Mouse (Mus musculus) hindbrain, embryonic 13.5 days (tissue): ENCODE results near the gene Iqgap3. TPM values are rescaled to one million over a fixed set of nuclear protein-coding genes. Genes with fewer than 3 reads are reported as not detected.

ENCODE experiments used
- ATAC-seq: fragments of 200-750 bp; cut with Nextera tagmentation; 2 replicates; pipeline ENCODE4 v1.8.0; 2017; ENCODE audit warnings: moderate TSS enrichment; ENCODE audit not compliant: low FRiP score
- H3K27ac ChIP-seq: fragments of 300-500 bp; sonication (generic); 2 replicates; pipeline ENCODE4 v1.5.1; 2015; ENCODE audit warnings: inconsistent platforms, mild to moderate bottlenecking, moderate library complexity
- H3K27me3 ChIP-seq: fragments of 300-500 bp; sonication (generic); 2 replicates; pipeline ENCODE4 v1.6.1; 2015; ENCODE audit warnings: mild to moderate bottlenecking, inconsistent platforms
- H3K36me3 ChIP-seq: fragments of 300-500 bp; sonication (generic); 2 replicates; pipeline ENCODE4 v1.6.1; 2015; ENCODE audit warnings: mild to moderate bottlenecking, inconsistent platforms
- H3K4me1 ChIP-seq: fragments of 300-500 bp; sonication (generic); replicated peaks from 2 replicates; pipeline ENCODE4 v1.6.1; 2015; ENCODE audit warnings: inconsistent platforms
- H3K4me2 ChIP-seq: fragments of 300-500 bp; sonication (generic); 2 replicates; pipeline ENCODE4 v1.6.1; 2015; ENCODE audit warnings: inconsistent platforms, mild to moderate bottlenecking, moderate library complexity
- H3K4me3 ChIP-seq: fragments of 300-500 bp; sonication (generic); 2 replicates; pipeline ENCODE4 v1.5.1; 2015; ENCODE audit warnings: mild to moderate bottlenecking, inconsistent platforms
- H3K9ac ChIP-seq: fragments of 300-500 bp; sonication (generic); 2 replicates; pipeline ENCODE4 v1.6.1; 2015; ENCODE audit warnings: mild to moderate bottlenecking, inconsistent platforms
- H3K9me3 ChIP-seq: fragments of 300-500 bp; sonication (generic); 2 replicates; pipeline ENCODE4 v1.6.1; 2016; ENCODE audit warnings: inconsistent platforms
- WGBS: fragments of 180-500 bp; shearing (Covaris S2); methylation state at CpG from one replicate; pipeline ENCODE4 v1.1.7; 2015; 5-methylcytosine and 5-hydroxymethylcytosine counted together
- polyA plus RNA-seq: library from polyadenylated mRNA; unstranded; fragments of >200 nt; fragmentation: Nextera tagmentation; extraction: Ambion mirVana; gene quantifications from 2 replicates; pipeline ENCODE4 v1.2.1, GENCODE M21; 2015

Iqgap3 gene
- polyA plus RNA-seq, 1 experiment from 2014 or later: 3.2 TPM

DNA sequence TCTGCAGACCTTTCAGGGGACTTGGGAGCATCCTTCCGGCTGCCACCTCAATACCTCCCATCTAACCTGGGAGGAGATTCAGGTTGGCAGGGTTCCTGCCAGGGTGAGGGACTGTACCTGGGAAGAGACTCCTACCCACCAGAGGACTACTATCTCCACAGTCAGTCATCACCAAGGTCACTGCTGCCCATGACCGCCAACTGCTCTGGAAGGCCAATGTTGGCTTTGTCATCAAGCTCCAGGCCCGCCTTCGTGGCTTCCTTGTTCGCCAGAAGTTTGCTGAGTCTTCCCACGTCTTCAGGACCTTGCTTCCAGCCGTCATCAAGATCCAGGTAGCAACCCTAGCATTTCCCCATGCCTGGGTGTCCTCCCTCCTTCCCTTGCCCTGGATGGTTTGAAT lies 20.0 kb downstream of the Iqgap3 start:
- ATAC-seq: no peak
- no peaks in the 10 kb centered on the region for H3K9me3 ChIP-seq
- no peak overlapping the region for H3K9ac ChIP-seq
- no peak overlapping the region for H3K4me3 ChIP-seq
- peaks cover 18% of the 10 kb centered on the region for H3K36me3 ChIP-seq
- no peak overlapping the region for H3K4me2 ChIP-seq
- H3K27me3 ChIP-seq: no peaks in the 10 kb centered on the region
- no peaks in the 10 kb centered on the region for H3K4me1 ChIP-seq
- no peak overlapping the region for H3K27ac ChIP-seq
- 96% methylated on average over 7 of the region's 7 CpGs for WGBS

DNA sequence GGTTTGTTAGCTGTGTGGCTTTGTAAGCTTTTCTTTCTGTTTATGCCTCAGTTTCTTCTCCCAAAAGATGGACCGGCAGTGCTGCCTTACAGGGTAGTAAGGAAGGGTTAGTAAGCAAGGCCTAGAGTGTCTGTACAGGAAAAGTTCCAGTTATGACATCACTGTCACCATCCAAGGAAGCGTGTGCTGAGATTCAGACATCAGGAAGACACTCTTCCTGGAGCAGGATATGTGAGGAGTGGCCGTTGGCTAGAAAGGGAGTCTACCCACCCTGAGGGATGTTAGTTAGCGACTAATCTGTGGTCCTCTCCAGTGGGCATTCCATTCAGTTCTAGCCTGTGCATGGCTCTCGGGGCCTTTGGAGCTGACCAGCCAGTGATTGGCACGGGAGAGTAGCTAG lies 20.4 kb downstream of the Iqgap3 start:
- WGBS: 88% methylated on average over 6 of the region's 6 CpGs
- Histone ChIP-seq H3K4me1 (no peaks in the 10 kb centered on the region), H3K4me2 (no peak overlapping the region), H3K27ac (no peak overlapping the region), H3K9me3 (no peaks in the 10 kb centered on the region), H3K36me3 (peaks cover 18% of the 10 kb centered on the region), H3K4me3 (no peak overlapping the region), H3K27me3 (no peaks in the 10 kb centered on the region), H3K9ac (peak overlapping the region; percentile 24; the same call in 1 of the 2 replicates)
- no peak for ATAC-seq

DNA sequence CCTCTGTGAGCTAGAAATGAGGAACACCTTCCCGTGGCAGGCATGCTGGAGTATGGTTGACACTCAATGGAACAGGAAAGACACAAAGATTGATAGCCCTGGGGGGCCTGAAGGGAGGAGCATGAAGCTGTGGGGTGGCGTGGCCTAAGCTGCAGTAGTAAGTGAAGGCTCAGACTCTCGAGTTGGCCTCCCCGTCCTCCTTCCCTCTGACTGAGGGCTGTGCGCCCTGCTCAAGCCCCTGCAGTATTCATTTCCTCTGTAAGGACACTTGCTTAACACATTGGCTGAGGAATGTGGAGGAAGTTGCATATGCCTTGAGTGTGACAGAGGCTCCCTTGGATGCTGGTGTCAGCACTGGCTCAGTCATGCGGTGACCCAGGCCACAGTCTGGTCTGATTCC lies 20.8 kb downstream of the Iqgap3 start:
- H3K9ac ChIP-seq: peak overlapping the region; percentile 24; the same call in 1 of the 2 replicates
- H3K4me1 ChIP-seq: no peaks in the 10 kb centered on the region
- no peak overlapping the region for H3K27ac ChIP-seq
- ATAC-seq: no peak
- no peak overlapping the region for H3K4me2 ChIP-seq
- H3K4me3 ChIP-seq: no peak overlapping the region
- no peaks in the 10 kb centered on the region for H3K9me3 ChIP-seq
- peaks cover 18% of the 10 kb centered on the region for H3K36me3 ChIP-seq
- H3K27me3 ChIP-seq: no peaks in the 10 kb centered on the region
- 88% methylated on average over 6 of the region's 6 CpGs for WGBS

DNA sequence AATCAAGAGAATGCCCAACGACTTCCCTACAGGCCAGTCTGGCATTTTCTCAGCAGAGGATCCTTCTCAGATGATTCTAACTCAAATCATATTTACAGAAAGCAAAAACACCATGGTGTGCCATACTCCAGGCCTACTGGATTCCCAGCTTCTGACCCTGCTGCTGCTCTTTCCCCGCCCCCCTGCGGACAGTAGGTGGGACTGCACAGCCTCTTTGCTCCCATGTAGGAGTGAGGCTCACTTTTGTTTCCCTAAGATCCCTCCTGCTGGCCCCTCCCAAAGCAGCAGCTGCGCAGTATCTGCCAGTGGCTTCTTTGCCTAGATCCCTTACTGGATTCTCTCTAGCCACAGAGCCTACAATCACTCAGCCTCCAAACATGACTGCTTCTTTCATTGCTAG lies 24.4 kb downstream of the Iqgap3 start:
- H3K36me3 ChIP-seq: peaks cover 19% of the 10 kb centered on the region
- WGBS: 81% methylated on average over 4 of the region's 4 CpGs
- no peak overlapping the region for H3K4me3 ChIP-seq

DNA sequence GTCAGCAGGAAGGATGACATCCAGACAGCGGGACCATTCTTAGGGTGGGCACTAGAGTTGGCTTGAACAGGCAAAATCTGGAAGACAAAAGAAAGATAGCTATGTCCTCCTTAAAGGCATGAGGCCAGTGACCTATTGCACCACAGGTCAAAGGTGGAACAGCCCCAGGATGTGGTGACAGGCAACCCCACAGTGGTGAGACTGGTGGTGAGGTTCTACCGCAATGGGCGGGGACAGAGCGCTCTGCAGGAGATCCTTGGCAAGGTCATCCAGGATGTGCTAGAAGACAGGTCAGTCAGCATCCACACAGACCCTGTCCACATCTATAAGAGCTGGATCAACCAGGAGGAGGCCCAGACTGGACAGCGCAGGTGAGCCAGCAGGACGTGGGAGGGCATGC lies 27.4 kb downstream of the Iqgap3 start:
- ATAC-seq: no peak
- H3K9ac ChIP-seq: no peak overlapping the region
- no peaks in the 10 kb centered on the region for H3K9me3 ChIP-seq
- H3K4me2 ChIP-seq: no peak overlapping the region
- no peak overlapping the region for H3K4me3 ChIP-seq
- whole genome bisulfite sequencing: 94% methylated on average over 6 of the region's 6 CpGs
- H3K36me3 ChIP-seq: peaks cover 25% of the 10 kb centered on the region
- H3K4me1 ChIP-seq: no peaks in the 10 kb centered on the region
- H3K27ac ChIP-seq: no peak overlapping the region
- H3K27me3 ChIP-seq: no peaks in the 10 kb centered on the region

More for the DNA sequence above, 24.4 kb downstream of the Iqgap3 start:
- no peak for ATAC-seq
- Histone ChIP-seq H3K27me3 (no peaks in the 10 kb centered on the region), H3K9ac (no peak overlapping the region), H3K9me3 (no peaks in the 10 kb centered on the region), H3K4me2 (no peak overlapping the region), H3K27ac (no peak overlapping the region), H3K4me1 (no peaks in the 10 kb centered on the region)

DNA sequence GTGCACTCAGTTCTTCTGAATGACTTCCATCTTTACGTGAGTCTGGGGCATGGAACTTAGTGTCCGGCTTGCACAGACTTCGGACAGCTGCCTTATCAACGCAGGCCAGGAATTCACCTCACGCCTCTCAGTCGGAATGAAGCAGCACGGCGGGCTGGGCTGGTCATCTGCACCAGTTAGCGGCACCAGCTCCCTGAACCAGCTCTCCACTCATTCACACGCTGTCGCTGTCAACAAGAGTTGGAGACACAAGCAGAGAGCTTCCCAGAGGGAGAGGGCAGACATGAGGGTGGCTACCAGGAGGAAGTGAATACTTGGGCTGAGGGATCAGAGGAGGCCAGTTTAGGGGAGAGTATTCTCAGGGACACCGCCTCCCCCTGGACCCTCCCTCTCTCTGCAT lies 32.6 kb downstream of the Iqgap3 start:
- H3K27me3 ChIP-seq: no peaks in the 10 kb centered on the region
- no peak overlapping the region for H3K27ac ChIP-seq
- 98% methylated on average over 12 of the region's 12 CpGs for WGBS
- no peak overlapping the region for H3K9ac ChIP-seq
- H3K36me3 ChIP-seq: peaks cover 26% of the 10 kb centered on the region
- ATAC-seq: no peak
- H3K4me2 ChIP-seq: no peak overlapping the region
- H3K4me3 ChIP-seq: no peak overlapping the region
- no peaks in the 10 kb centered on the region for H3K4me1 ChIP-seq
- H3K9me3 ChIP-seq: no peaks in the 10 kb centered on the region

DNA sequence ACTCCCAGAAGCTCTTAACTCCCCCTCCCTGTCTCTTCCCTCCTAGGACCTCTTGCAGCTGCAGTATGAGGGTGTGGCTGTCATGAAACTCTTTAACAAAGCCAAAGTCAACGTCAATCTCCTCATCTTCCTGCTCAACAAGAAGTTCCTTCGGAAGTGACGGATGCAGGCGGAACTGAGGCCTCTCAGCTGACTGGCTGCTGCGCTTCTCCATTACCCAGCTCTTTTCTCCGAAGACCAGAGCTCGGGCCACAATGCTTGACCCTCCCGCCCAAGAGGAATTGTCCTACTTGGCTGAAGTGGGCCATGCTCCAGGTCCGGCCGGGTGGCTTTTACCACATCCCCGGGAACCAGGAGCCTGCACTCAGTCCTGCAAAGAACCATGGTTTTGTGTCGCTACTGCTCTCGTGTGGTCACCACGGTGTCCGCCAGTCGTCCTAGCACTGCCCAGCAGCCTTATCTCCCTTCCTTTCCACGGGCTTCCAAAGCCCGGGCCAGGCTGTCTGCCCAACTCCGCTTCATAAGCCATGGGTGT lies 38.4 kb downstream of the Iqgap3 start:
- H3K27me3 ChIP-seq: no peaks in the 10 kb centered on the region
- H3K9ac ChIP-seq: no peak overlapping the region
- no peaks in the 10 kb centered on the region for H3K9me3 ChIP-seq
- no peak overlapping the region for H3K4me2 ChIP-seq
- H3K4me3 ChIP-seq: no peak overlapping the region
- 92% methylated on average over 19 of the region's 19 CpGs for WGBS
- no peaks in the 10 kb centered on the region for H3K4me1 ChIP-seq
- no peak for ATAC-seq
- no peak overlapping the region for H3K27ac ChIP-seq
- peaks cover 3% of the 10 kb centered on the region; the same call in 1 of the 2 replicates for H3K36me3 ChIP-seq

DNA sequence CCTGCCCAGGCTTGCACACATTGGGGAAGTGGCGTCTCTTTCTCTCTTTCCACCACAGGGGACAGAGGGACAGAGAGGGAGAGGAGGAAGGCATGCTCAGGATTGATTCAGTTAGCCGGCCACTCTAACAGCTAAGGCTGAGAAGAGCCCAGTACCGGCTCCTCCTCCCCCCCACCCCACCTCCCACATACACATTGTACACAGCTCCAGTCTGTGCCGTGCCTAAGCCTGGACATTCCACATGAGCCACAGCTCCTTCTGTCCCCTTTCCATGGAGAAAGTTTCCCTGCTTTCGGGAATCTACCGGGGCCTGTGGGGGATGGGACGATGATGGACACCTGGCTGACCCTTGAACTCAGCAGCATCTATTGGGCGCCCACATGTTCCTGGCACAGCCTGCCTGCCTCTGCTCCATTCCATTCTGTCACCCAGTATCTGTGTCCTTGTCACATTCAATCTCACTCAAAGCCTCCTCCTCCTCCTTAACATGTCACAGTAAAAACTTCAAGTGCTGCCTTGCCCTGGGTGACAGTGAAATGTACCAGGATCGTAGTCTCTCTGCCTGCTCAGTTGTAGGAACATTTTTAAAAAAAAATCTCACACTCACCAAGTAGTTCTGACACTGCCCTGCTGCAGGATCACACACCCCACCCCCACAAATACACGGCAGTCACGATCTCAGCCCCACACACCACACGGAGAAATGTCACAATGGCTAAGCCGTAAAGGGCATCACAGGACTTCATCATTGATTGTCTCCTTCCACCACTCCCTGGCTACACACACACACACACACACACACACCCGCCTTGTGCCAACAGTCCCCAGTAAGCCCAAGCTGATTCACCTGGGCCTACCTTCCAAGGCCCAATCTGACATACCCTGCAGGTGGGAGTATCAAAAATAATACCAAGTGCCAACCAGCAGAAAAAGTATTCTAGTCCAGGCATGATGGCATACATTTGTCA lies 39.7 kb downstream of the Iqgap3 start:
- 79% methylated on average over 14 of the region's 14 CpGs for WGBS
- Histone ChIP-seq H3K9me3 (no peaks in the 10 kb centered on the region), H3K27me3 (no peaks in the 10 kb centered on the region), H3K27ac (no peak overlapping the region), H3K4me1 (no peaks in the 10 kb centered on the region), H3K9ac (no peak overlapping the region), H3K4me2 (no peak overlapping the region), H3K4me3 (no peak overlapping the region), H3K36me3 (0 out of 2 replicates have a peak, but pooled peaks cover under 1% of the 10 kb centered on the region)
- ATAC-seq: no peak

DNA sequence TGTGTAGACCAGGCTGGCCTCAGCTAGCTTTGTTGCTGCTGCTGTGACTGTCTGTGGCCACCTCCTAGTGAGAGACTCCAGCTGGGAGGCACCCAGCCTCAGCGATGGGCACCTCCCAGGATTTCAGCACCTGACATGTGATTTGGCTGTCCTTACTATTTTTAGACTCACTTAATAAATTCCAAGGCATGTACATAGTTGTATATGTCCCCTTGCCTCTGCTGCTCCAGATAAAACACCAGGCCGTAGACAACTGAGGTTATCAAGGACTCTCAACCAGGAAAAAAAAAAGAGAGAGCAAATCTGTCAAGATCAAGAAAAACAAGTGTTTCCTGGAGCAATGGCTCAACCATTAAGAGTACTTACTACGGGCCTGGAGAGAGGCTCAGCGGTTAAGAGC lies 43.4 kb downstream of the Iqgap3 start:
- ATAC-seq: no peak
- Histone ChIP-seq H3K9me3 (no peaks in the 10 kb centered on the region), H3K4me2 (no peak overlapping the region), H3K27me3 (no peaks in the 10 kb centered on the region), H3K4me3 (no peak overlapping the region), H3K27ac (no peak overlapping the region), H3K36me3 (no peaks in the 10 kb centered on the region), H3K4me1 (no peaks in the 10 kb centered on the region), H3K9ac (no peak overlapping the region)
- 76% methylated on average over 4 of the region's 4 CpGs for WGBS

DNA sequence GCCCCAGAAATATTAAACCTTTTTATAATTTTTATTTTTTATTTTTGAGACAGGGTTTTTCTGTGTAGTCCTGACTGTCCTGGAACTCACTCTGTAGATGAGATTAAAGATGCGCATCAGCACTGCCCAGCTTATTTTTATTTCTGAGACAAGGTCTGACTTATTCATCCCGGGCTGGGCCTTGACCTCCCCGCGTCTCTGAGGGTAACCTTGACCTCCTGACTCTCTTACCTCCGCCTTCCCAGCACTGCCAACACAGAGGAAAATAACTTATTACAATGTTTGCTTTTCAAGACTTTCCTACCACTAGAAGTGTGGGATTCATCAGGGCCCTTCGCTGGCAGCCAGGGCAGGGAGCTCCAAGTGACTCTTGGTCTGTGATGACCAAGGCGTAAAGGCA lies 44.4 kb downstream of the Iqgap3 start:
- ATAC-seq: no peak
- WGBS: 84% methylated on average over 7 of the region's 7 CpGs
- H3K27ac ChIP-seq: no peak overlapping the region

DNA sequence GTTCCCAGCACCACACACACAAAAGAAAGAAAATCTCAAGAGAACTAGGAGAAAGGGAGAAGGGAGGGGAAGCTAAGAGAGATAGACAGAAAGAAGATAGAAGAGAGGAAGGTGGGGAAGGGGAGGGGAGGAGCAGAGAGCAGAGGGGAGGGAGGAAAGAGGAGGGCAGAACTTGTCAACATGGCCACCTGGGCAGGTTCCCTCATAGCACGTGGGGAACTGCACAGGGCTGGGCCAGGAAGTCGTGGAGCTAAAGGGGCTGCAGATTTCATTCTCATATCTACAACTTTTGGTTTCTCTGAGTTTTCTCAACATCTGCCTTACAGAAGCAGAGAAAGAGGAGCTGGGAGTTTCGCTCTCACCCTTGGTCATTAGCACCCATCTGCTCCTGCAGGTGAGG lies 45.9 kb downstream of the Iqgap3 start:
- no peak overlapping the region for H3K9ac ChIP-seq
- no peaks in the 10 kb centered on the region for H3K4me1 ChIP-seq
- 82% methylated on average over 3 of the region's 3 CpGs for WGBS
- H3K27me3 ChIP-seq: no peaks in the 10 kb centered on the region
- H3K4me2 ChIP-seq: no peak overlapping the region
- H3K9me3 ChIP-seq: no peaks in the 10 kb centered on the region
- no peak overlapping the region for H3K27ac ChIP-seq
- no peak overlapping the region for H3K4me3 ChIP-seq
- ATAC-seq: no peak
- no peaks in the 10 kb centered on the region for H3K36me3 ChIP-seq

More for the DNA sequence above, 44.4 kb downstream of the Iqgap3 start:
- no peaks in the 10 kb centered on the region for H3K4me1 ChIP-seq
- H3K9ac ChIP-seq: no peak overlapping the region
- no peaks in the 10 kb centered on the region for H3K27me3 ChIP-seq
- no peaks in the 10 kb centered on the region for H3K36me3 ChIP-seq
- no peak overlapping the region for H3K4me2 ChIP-seq
- no peak overlapping the region for H3K4me3 ChIP-seq
- no peaks in the 10 kb centered on the region for H3K9me3 ChIP-seq

DNA sequence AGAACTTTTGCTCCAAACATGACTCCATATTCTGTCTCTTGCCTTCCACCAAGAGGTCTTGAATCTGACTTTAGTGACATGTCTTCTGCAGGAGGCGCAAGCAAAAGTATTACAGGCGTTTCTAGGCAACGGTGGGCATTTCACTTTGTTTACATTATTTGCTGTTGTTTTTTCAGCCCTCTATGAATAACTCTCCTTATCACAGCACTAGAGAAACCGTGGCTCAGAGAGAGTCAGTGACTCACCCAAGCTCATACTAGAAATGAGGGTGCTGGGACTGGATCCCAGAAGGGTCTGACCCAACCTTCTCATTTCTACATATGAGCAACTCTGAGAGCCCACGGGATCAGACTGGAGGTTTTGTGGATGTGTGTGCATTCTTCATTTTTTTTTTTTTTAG lies 46.3 kb downstream of the Iqgap3 start:
- no peak overlapping the region for H3K9ac ChIP-seq
- H3K27me3 ChIP-seq: no peaks in the 10 kb centered on the region
- H3K36me3 ChIP-seq: no peaks in the 10 kb centered on the region
- ATAC-seq: no peak
- H3K27ac ChIP-seq: no peak overlapping the region
- no peaks in the 10 kb centered on the region for H3K9me3 ChIP-seq
- no peak overlapping the region for H3K4me2 ChIP-seq
- no peaks in the 10 kb centered on the region for H3K4me1 ChIP-seq
- 81% methylated on average over 5 of the region's 5 CpGs for WGBS
- H3K4me3 ChIP-seq: no peak overlapping the region

DNA sequence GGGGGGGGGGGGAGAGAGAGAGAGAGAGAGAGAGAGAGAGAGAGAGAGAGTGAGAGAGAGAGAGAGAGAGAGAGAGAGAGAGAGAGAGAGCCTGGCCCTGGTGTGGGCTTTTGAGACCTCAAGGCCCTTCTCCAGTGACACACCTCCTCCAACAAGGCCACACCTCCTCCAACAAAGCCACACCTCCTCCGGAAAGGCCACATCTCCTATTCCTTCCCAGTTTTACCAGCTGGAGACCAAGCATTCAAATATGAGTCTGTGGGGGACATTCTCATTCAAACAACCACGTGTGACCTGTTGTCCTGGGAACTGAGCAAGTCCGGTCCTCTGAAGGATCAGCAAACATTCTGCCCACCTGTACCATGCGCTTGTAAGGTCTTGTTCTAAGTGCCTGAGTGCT lies 47.2 kb downstream of the Iqgap3 start:
- H3K27ac ChIP-seq: no peak overlapping the region
- H3K36me3 ChIP-seq: no peaks in the 10 kb centered on the region
- H3K27me3 ChIP-seq: no peaks in the 10 kb centered on the region
- H3K4me3 ChIP-seq: no peak overlapping the region
- H3K9ac ChIP-seq: no peak overlapping the region
- no peak overlapping the region for H3K4me2 ChIP-seq
- H3K4me1 ChIP-seq: no peaks in the 10 kb centered on the region
- ATAC-seq: no peak
- H3K9me3 ChIP-seq: no peaks in the 10 kb centered on the region
- 57% methylated on average over 4 of the region's 4 CpGs for WGBS
